Mouse (Mus musculus) layer of hippocampus, postnatal 14 days (tissue): ENCODE results near the gene Lyrm7. TPM values are rescaled to one million over a fixed set of nuclear protein-coding genes. Genes with fewer than 3 reads are reported as not detected.

ENCODE experiments used
- DNase-seq, 2 experiments: peaks; one replicate each; pipeline ENCODE4 v3.0.0; 2021 to 2022; ENCODE audit warnings: low spot score in 2 of 2, mixed read lengths in 1 of 2
- total RNA-seq, 2 experiments: library from RNA; stranded (reverse); gene quantifications; 2 replicates each; pipeline ENCODE4 v1.2.3; 2021

Gene Lyrm7
- total RNA-seq, 2 experiments from 2014 or later, result 28.7 to 29.0 TPM

DNA sequence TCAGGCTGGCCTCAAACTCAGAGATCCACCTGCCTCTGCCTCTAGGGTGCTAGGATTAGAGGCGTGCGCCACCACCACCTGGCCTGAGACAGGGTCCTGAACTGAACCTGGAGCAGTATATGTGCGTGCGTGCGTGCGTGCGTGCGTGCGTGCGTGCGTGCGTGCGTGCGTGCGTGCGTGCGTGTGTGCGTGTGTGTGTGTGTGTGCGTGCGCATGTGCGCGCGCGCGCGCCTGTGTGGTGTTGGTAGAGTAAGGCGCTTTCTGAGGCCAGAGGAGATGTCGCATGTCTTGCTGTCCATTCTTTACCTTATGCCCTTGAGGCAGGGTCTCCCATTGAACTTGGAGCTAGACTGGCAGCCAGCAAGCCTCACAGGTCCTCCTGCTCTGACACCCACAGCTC, 53.8 kb downstream of the Lyrm7 start:
- DNase-seq, result no peak

GRCm38 (mm10) chr11:54805196-54805595, 55.5 kb downstream of the Lyrm7 start:
- DNase-seq, result peak; percentile 55 to 87

DNA sequence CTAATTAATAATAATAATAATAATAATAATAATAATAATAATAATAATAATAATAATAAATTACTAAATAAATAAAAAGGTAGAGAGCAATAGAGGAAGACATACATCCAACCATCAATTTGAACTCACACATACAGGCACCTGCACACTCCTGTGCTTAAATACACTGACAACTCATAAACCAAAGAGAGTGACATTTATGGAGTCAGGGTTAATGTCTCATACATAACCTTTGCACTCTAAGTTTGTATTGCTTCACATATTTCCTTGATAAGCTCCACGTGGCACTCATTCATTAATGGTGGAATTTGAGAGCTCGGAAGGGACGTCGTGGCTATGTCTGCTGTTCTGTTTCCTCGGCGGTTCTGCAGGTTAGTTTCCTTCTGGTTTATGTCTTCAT, 58.1 kb downstream of the Lyrm7 start:
- DNase-seq, result no peak

DNA sequence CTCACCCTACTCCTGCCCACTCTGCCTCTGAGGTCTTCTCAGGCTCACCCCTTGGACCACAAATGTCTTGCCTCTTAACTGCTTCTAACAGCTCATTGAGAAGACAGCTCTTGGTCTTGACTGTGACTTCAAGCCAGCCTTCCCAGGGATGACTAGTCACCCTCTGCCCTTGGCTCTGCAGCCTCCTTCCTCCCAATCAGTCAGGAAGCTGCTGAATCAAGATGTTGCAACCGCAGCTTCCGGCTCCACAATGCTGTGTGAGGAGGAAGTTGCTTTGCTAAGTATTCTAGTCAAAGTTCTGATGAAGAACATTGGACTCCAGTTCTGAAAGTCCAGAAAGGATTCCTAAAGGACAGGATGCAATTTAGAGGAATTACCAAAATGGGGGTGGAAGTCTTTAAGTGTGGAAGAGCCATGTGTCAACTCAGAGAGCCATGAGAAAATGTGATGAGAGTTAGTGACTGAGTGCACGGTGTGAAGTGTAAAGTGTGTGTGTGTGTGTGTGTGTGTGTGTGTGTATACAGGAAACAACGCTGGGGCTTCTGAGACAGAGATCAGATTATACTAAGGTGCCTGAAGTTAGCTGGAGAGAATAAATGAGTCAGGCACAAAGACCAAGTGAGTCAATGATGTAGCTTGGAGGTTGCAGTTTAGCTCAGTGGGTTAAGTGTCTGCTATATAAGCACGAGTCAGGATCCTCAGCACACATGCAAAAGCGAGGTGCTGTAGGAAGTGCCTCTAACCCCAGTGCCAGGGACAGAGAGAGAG, 58.7 kb downstream of the Lyrm7 start:
- DNase-seq, result no peak

- DNase-seq, result no peak
Measured at GRCm38 (mm10) chr11:54796551-54796950, 64.2 kb downstream of the Lyrm7 start.

DNA sequence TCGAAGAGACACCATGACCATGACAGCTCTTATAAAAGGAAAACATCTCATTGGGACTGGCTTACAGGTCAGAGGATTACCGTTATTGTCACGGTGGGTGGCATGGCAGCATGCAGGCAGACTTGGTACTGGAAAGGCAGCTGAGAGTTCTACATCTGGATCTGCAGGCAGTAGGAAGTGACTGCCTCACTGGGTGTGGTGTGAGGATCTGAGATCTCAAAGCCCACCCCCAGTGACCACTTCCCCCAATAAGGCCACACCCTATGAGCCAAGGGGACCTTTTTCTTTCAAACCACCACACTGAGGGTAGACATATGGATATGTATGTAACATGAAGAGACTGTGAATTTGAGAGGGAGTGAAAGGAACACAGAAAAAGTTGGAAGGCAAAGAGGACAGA, 66.0 kb downstream of the Lyrm7 start:
- no peak for DNase-seq

DNA sequence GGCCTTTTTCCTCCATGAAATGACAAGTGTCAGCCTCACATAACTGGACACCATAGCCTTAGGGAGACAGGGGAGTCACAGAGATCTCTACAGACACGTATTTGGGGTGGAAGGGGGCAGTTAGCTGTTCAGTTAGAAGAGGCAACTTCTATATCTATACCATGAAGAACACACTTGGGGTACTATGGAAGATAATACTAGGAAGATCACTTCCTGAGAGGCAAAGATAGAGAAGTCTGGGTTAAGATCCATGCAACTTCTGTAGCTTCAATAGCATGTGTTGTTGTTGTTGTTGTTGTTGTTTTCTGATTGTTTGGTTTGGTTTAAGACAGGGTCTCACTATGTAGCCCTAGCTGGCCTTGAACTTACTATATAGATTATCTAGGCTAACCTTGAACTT, 67.5 kb downstream of the Lyrm7 start:
- no peak for DNase-seq

- DNase-seq, result no peak
Measured at GRCm38 (mm10) chr11:54791458-54791857, 69.3 kb downstream of the Lyrm7 start.

GRCm38 (mm10) chr11:54787488-54788474, 72.9 kb downstream of the Lyrm7 start, which contains the start of gene Cdc42se2:
Gene Cdc42se2 (minus strand): TSS chr11:54787675.
- peak; percentile 94 to 97 for DNase-seq

DNA sequence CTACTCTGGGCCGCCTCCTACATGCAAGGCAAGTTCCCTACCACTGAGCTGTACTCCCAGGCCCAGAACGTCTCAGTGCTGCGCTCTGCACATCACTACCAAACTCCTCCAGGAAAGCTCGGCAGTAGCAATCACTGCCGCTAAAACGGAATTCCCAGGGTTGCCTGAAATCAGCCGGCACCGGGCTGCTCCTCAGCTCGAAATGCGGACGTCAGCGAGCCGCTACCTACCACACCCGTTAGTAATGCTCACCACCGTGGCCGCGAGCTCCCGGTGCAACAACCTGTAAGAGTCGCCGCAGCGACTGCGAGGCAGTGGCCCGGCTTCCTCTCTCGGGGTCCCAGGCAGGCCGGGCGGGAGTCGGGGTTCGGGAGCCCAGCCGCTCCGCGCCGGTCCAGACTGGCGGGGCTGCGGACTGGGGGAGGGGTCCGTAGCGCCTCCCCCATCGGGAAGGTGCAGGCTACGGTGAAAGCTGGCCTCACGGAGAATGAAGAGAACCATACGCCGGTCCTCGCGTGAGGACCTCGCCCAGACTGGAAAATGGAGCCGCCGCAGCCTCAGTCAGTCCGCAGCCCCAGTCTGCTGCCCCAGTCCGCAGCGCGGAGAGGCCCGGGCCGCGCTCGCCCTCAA, 73.7 kb downstream of the Lyrm7 start:
- DNase-seq, result peak; percentile 50 to 71

DNA sequence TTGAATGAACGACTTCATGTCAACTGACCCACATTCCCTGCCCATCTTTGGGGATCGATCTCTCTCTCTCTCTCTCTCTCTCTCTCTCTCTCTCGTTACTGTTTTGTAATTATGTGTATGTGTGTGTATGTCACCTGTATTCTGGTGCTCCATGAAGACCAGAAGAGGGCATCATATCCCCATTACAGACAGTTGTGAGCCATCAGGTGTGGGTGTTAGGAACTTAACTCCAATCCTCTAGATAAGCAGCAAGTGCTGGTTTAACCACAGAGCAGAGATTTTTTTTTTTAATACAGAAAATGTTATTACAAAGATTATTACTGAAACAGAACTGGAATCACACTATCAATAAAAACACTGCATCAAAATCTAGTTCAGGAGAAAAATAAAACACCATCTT, 75.2 kb downstream of the Lyrm7 start:
- no peak for DNase-seq

DNA sequence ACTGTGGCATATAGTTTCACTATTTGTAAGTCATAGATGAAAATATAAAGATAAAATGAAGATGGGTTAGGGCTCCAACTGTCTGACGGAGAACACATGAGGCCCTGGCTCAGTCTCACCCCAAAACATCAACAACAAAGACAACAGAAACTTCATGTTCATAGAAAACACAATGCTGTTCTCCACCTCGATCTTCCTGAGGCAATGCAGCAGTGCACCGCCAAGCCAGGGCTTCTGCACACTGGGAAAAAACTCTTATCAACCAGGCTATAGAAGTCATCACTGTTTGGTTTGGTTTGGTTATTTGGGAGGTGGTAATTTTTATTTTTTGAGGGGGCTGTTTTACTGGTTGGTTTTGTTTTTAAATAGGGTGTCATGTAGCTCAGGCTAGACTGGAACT, 76.3 kb downstream of the Lyrm7 start:
- no peak for DNase-seq

DNA sequence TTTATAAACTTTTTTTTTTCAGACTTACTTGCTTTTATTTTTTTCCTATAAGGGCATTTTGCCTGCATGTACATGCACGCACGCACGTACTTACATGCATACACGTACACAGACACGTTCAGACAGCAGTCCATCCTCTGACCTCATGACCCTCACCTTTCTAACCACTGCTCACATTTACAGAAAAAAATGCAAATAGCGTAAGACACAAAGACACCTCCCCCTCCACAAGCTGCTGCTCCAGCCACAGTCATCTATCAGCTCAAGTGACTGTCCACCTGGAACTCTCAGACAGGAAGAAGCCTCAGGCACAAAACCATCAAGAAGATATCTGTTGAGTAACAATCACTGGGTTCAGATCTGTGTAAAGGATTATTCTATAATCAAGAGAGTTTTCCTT, 78.5 kb downstream of the Lyrm7 start:
- DNase-seq, result no peak

DNA sequence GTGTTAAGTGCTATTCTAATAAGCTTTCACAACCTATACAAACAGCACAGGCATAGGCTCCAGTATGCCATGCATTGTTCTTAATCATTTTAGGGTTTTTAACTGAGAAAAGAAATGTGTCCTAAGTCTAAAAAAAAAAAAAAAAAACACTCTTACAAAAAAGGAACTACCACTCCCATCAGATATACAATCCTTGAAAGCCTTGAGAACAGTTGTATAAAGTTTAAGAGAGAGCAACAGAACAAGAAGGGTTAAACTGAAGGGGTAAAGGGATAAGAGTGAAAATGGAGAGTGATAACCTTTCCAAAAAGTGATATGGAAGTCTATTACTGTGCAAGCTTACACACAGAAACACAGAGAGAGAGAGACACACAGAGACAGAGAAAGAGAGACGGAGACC, 80.8 kb downstream of the Lyrm7 start:
- no peak for DNase-seq

- no peak for DNase-seq
Measured at GRCm38 (mm10) chr11:54778131-54778844, 82.4 kb downstream of the Lyrm7 start.

GRCm38 (mm10) chr11:54777387-54778130, 83.2 kb downstream of the Lyrm7 start:
- no peak for DNase-seq
